Mouse (Mus musculus) heart, adult 9 months (tissue): ENCODE results near the gene Zfp945.
A peak's percentile ranks its signal among the peaks of the same experiment; 100 is the strongest.
"Not testable (repeated sequence)": the region's sequence is repeated elsewhere in the genome, so short reads cannot be mapped to it uniquely, and the experiment has no call there.

Experiments
- DNase-seq, 2 experiments: peaks; one replicate each; pipeline ENCODE4 v3.0.0; 2022; ENCODE audit warnings: low spot score in 2 of 2

Zfp945 gene

GRCm38 (mm10) chr17:22866845-22867481, at the start of gene Zfp945:
Gene Zfp945 (minus strand): TSS chr17:22867134.
- DNase-seq: peak; percentile 76 to 85

DNA sequence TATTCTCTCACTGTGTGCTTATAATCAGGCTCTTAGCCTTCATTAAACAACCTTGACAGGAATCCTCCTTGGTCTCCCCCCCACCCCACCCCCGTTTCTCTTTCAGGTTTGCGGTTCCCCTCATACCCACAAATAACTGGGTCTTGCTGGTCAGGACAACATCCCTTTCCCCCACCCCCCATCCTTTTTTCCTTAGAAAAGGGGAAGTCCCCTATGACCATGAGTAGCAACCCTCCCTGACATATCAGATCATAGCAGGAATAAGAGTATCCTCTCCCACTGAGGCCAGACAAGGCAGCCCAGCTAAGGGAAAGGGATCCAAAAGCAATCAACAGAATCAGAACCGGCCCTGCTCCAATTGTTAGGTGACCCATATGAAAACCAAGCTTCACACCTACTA, 21.4 kb upstream of the Zfp945 start:
- no peak for DNase-seq

GRCm38 (mm10) chr17:22884059-22884698, 17.2 kb upstream of the Zfp945 start:
- no peak for DNase-seq

GRCm38 (mm10) chr17:22877427-22878307, 10.7 kb upstream of the Zfp945 start:
- no peak for DNase-seq

GRCm38 (mm10) chr17:22876316-22876715, 9.4 kb upstream of the Zfp945 start:
- no peak for DNase-seq

GRCm38 (mm10) chr17:22875549-22875948, 8.6 kb upstream of the Zfp945 start:
- not testable (repeated sequence) for DNase-seq

DNA sequence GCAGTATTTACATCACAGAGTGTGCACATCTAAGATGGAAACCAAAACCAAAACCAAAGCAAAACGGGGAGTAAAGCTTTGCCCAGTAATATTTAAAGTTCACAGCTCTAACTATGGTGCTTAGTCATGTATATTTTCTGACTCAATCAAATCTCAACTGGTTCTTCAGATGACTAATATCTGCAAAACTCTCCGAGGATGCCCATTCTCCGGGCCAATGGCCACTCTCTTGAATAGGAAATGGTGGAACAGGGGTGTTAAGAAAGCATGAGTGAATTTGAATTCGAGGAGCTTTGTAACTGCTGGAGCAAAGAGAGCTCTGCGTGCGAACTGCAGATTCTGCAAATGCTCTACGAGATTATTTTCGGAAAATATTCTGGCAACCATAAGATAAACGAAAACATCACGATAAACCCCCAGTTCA, 501 bp downstream of the Zfp945 start:
- no peak for DNase-seq

GRCm38 (mm10) chr17:22821166-22821565, 45.8 kb downstream of the Zfp945 start:
- DNase-seq: no peak

DNA sequence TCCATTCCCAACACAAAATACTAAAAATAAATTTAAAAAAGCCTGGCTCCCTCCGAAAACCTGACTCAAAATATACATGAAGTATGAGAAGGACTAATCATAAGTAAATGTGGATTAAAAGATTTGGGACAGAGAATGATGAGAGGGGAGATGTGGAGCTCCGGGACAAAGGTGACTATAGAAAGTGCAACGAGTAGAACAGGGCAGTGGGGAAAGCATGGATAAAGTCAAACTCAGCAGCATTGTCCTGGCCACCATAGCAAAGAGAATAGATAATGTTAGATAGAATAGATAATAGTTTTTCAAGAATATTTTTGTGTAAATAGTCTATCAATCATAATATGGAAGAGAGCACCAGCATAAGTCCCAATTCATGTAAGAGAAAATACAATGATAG, 48.7 kb downstream of the Zfp945 start:
- DNase-seq: no peak

GRCm38 (mm10) chr17:22817471-22818198, 49.3 kb downstream of the Zfp945 start:
- peak; percentile 56 to 67 for DNase-seq

DNA sequence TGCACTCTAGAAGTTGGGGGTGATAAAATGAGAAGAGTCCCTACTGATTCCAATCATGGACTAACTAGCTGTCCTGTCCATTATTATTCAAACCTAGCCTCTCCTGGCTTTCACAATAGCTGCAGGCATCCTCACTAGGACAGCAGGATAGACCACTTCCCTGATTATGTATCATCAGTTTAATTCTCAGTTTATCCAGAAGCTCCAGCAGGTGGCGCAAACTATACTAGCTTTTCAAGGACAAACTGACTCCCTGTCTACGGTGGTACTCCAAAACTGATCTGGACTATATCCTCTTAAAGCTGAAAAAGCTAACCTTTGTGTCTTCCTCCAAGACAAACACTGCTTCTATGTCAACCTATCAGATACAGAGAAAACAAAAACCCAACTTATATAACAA, 67.2 kb downstream of the Zfp945 start:
- no peak for DNase-seq
